Mouse (Mus musculus) spleen, postnatal 14 days (tissue): ENCODE data around the gene Flnb.

ENCODE experiments used
- DNase-seq, 2 experiments: peaks; one replicate each; pipeline ENCODE4 v3.0.0; 2021 to 2022; ENCODE audit warnings: low spot score in 2 of 2

Flnb gene

GRCm38 (mm10) chr14:7989961-7990360 lies 172.2 kb downstream of the Flnb start:
- DNase-seq = no peak

- DNase-seq = no peak
Observed at GRCm38 (mm10) chr14:7991108-7991776, 173.5 kb downstream of the Flnb start.

GRCm38 (mm10) chr14:7992158-7992557 lies 174.4 kb downstream of the Flnb start:
- no peak for DNase-seq

- peak in 1 of 2 experiments; percentile 40 for DNase-seq
Observed at GRCm38 (mm10) chr14:7994271-7994767, 176.6 kb downstream of the Flnb start, which contains the start of gene Dnase1l3. Dnase1l3 (minus strand) TSS chr14:7994573.

GRCm38 (mm10) chr14:7997255-7997696 lies 179.5 kb downstream of the Flnb start:
- DNase-seq = peak; percentile 73 to 83

- no peak for DNase-seq
Observed at GRCm38 (mm10) chr14:7999030-7999429, 181.3 kb downstream of the Flnb start.

- no peak for DNase-seq
Observed at GRCm38 (mm10) chr14:7999435-7999834, 181.7 kb downstream of the Flnb start.

- no peak for DNase-seq
Observed at GRCm38 (mm10) chr14:8000247-8000646, 182.5 kb downstream of the Flnb start.
